Mouse (Mus musculus) monocyte, adult 2 months (primary cell): ENCODE results near the gene Mark3.
A peak's percentile ranks its signal among the peaks of the same experiment; 100 is the strongest.
"Not testable (repeated sequence)": the region's sequence is repeated elsewhere in the genome, so short reads cannot be mapped to it uniquely, and the experiment has no call there.

ENCODE experiments used
- DNase-seq, 2 experiments: peaks; one replicate each; pipeline ENCODE4 v3.0.0; 2022; ENCODE audit warnings: low spot score in 2 of 2, low read depth in 1 of 2

The Mark3 gene

DNA sequence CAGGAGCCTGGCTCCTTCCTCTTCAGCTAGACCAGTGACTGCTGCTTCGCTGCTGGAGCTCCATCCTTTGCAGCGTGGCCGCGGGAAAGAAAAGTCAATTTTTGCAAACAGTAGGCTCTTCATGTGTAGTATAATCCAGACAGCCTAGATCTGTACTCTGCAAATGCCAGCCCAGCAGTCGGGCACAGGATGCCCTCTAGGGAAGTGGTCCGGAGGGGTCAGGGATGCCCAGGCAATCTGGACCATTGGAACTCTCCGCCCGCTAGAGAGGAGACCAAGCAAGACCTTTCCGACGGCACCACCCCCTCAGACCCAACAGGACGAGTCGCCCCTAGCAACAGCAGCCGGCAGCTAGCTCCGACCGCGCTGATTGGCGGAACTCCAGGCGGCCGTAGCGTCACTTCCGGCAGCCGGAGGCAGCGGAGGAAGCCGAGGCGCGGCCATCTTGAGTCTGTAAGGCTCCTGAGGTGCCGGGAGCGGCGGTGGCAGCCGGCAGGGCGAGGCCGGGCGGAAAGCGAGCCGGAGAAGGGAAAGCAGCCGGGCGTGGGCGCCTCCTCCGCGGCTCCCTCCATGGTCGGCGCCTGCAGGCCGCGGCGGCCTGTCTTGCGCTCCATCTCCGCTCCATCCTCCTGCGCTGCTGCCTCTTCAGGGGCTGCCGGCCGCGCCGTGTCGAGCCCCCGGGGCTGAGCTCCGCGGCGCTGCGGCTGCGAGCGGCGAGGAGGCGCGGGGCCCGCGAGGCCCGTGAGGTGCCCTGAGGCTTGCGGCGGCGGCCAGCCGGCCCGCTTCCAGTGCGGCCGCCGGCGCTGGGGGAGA lies at the start of gene Mark3:
Gene Mark3, plus strand, starts transcription at position 450 of the 813 bp plus-strand sequence.
- peak; percentile 88 to 93 for DNase-seq

DNA sequence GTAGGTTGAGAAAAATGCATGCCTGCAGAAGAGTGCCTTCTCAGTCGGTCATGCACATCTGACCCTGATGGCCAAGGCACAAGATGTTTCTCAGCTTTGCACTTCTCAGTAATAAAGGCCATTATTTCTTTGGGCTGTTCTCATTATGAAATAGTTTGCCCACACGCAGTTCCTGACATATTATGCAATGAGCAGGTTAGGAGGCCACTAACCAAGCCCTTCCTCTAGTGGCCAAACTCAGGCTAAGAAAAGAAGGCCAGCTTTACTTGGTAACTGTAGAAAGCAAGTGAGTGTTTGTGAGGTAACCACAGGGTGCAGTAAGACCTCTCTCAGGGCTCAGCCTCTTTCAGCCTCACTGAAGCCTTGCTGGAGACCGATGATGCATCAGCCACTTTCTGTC lies 49.4 kb upstream of the Mark3 start:
- peak in 1 of 2 experiments; percentile 13 for DNase-seq

DNA sequence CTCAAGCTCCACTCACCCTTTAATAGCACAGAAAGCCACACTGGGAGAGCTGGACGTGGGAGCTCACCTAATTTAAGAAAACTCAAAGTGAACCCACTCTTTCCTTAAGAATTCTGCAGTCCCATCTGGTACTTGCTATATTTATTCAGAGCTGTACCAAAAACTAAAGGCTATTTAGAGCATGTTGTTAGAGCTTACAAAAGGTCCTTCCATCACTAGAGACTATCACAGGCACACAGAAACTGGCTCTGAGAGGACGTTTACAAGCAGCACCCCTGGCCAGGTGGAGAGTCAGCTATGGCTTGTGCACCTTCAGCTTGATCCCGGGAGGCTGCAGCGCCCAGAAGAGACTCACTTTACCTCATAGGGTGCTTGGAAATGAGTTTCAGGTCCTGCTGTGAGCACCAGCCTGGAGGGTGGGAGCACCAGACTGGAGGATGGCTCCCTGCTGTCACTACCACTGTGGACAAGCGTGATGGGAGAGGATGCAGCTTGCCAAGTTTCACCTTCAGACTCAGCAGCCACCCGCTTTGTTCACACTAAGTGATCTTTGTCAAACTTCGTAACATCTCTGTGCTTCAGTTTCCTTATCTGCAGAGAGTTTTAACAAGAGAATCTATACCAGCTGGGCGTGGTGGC lies 46.6 kb upstream of the Mark3 start:
- DNase-seq, result no peak

DNA sequence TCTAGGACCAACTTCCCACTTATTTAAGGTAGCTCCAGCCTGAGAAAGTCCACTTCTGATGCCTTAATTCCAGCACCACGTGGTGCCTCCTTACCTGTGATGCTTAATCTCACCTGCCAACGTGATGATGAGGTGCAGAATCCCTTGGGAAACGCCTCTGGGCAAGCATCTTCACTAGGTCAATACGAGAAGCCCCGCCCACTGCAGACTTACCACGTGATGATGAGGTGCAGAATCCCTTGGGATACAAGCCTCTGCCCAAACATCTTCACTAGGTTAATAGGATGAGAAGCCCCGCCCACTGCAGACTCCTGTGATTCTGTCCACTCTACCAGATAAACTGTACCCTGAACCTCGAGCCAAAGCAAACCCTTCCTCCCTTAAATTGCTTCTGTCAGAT lies 45.1 kb upstream of the Mark3 start:
- no peak for DNase-seq

DNA sequence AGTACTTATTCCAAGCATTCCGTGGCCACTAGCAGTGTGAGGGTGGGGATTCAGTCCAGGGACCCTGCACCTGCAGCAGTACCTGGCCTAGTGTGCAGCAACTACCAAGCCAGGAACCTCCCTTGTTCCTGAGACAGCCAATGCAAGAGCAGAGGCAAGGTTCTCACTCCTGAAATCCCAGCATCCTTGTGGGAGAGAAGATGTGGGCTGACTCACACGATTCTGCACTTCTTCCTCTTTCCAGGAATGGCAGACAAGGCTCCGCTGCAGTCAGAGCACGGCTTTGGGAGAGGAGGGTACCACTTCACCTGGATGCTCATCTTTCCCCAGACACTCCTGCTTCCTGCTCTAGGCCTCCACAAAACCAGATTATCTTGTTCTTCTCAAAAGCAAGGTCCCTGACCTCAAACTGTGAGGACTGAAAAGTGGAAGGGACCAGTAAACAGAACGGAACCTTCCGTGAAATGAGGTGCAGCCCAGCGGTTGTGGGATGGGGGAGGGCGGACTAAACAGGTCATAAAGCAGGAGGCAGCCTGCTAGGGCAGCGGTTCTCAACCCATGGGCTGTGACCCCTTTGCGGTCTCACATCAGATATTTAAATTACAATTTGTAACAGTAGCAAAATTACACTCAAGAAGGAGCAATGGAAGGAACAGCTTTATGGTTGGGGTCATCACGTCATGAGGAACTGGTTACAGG lies 41.1 kb upstream of the Mark3 start:
- DNase-seq, result no peak

DNA sequence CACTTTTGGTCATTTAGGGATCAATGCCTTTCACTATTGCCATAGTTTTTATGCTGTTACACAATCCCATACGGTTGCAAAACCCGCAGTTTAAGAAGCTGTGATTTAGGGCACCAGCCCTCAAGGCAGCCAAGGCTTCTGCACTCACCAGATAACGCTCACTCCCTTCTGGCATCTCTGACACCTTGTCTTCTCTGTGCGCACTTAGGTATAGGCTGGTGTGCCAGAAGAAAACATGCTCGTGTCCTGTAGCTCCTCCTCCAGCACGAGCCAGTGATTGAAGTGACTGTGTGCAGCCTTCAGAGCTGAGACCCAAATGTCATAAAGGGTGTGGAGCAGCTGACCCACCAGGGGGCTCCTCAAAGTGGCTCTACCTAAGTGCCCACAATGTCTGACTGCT lies 39.0 kb upstream of the Mark3 start:
- no peak for DNase-seq

DNA sequence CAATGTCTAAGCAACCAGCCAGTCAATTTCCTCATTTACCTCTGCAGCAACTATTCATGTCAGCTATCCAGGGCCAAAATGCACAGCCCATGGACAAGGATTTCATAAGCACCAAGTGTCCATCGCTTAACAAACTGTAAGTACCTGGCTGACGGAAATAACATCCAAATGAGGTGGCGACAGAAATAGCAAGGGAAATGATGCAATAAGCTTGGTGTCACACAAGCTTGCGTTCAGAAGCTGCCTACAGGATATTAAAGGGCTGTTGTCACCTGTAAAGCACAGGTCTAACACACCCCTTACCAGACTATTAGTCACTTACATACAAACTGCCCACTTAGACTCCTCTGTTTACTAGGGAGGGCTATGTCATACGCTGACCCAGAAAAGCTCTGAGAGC lies 38.6 kb upstream of the Mark3 start:
- no peak for DNase-seq

DNA sequence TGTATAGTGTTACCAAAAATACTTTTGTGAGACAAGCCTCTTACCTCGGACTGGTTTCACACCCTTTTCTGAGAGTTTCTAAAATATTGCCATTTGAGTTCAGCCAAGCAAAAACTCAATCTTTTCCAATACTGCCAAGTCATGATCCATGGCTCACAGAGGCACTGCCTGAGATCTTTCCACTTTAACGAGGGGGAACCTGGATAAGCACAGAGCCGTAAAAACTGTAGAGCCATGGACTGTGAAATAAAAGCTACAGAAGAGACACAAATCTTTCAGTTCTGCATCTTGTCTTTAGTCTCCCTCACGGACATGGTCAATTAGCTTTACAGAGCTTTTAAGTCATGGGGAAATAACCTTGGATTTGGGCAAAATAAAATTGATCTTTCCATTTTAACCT lies 37.6 kb upstream of the Mark3 start:
- no peak for DNase-seq

DNA sequence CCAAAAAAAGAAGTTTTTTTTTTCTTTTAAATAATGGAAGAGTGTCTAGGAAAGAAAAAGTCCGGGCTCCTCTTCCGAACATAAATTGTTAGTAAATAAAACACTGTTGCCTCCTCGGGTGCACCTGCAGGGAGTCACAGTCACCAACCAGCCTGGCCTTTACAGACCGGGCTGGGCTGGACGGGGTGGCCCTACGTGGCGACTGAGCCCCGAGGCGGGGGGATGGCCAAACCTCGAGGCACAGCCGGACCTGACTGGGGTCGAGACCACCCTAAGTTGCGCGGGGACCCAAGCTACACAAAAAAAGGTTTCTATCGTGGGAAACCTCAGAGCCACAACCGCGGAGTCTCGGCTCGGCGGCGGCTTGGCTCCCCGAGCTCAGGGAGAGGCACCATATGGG lies 37.0 kb upstream of the Mark3 start:
- DNase-seq, result no peak

DNA sequence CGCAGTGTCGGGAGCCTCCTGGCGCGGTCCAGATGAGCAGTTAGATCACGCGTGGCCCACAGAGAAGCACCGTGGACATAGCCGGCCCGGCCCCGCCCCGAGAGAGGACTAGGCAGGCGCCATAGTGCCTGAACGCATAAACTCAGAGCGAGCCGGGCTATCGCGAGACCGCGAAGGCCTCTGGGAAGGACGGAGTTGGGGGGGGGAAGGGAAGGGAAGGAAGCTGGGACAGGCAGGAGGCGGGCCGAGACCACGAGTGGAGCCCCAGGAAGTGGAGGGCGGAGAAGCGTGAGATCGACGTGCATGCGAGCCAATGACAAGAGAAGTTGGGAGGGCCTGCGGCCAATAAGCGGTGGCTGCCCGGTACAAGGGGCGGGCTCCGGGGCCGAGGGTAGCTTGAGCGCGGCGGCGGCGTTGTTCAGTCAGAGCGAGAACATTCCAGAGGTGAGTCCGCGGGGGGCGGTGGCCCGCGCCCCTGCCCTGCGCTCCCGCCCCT lies 36.5 kb upstream of the Mark3 start, which contains the start of gene Eif5:
Gene Eif5, plus strand, starts transcription at position 221 of the 496 bp plus-strand sequence.
- peak; percentile 98 for DNase-seq

DNA sequence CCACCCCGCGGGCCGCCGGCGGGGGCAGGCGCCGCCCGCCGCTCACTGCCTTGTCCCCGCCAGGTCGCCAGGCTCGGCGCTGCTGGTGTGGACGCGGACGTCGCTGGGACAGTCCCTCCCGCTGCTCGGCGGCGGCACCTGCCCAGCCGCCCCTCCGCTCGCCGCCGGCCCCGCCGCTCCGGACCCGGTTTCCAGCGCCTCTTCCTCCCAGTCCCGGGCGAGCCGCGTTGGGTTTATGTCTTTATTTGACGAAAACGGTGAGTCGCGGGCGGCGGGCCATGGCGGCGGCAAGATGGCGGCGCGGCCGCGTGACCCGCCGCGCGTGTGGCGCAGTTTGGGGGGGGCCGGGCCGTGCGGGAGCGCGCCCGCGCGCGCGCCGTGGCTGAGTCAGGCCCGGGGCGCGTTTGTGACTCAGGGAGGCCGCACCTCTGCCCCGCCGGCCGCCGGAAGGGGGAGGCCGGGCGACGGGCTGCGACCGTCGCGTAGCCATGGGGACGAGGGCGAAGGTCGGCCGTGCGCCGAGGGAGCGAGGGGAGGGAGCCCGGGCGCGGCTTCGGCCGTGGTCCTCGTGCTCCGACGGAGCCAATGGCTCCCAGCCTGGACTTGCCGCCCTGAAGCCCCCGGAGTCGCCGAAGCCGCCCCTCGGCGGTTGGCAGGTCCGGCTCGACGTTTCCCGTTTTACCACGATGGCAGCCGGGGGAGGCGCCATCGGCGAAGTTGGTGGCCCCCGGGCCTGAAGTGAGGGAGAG lies 35.9 kb upstream of the Mark3 start:
- DNase-seq, result peak; percentile 48 to 73

DNA sequence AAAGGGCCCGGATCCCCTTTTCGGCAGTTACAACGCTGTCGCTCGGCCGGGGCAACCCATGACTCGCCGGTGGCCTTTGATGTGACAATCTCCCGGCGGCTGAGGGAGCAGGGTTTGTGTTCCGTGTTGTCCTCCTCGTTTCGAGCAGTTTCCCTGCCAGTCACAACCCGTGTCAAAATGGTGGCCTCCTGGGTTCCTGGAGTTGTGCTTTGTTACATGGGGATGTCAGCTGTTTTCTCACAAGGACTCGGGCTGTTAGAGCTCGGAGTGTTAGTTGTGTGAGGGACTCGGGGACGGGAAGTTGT lies 35.3 kb upstream of the Mark3 start:
- DNase-seq, result peak in 1 of 2 experiments; percentile 55

DNA sequence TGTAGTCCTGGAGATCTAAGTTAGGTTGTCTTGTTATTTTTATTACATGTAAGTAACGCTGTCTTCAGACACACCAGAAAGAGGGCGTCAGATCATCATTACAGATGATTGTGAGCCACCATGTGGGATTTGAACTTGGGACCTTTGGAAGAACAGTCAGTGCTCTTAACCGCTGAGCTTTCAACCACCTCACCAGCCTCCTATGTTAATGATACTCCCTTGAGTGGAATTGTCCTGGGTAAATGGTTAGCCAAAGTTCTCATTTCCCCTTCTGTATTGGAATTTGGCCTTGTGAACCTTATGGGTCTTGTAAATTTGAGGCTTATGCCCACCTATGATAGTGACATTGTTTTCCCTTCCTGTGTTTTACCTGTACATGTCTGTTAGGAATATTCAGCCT lies 27.3 kb upstream of the Mark3 start:
- no peak for DNase-seq

DNA sequence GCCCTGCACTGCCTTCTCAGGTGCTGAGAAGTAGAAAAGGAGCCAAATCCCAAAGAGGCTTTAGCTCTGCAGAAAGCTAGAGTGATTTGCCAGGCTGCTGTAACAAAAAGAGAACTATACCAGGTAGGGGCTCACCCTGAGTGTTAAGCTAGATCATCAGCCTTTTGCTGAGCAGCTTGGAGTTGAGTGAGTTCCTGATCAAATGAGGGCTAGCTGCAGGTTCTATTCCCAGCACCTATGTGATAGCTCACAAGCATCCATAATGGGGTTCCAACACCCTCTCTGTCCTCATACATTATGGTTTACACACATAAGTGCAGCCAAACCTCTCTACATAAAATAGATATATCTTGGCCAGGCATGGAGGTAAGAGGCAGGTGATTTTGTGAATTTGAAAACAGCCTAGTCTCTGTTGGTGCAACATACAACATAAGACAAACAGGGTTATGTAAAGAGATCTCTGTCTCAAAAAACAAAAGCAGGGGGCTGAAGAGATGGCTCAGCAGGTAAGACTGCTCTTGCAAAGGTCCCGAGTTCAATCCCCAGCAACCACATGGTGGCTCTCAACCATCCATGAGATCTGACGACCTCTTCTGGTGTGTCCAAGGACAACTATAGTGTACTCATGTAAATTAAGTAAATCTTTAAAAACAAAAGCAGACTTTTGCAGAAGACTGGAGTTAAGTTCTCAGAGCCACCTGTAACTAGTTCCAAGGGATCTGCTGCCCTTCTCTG lies 25.6 kb upstream of the Mark3 start:
- DNase-seq, result no peak

DNA sequence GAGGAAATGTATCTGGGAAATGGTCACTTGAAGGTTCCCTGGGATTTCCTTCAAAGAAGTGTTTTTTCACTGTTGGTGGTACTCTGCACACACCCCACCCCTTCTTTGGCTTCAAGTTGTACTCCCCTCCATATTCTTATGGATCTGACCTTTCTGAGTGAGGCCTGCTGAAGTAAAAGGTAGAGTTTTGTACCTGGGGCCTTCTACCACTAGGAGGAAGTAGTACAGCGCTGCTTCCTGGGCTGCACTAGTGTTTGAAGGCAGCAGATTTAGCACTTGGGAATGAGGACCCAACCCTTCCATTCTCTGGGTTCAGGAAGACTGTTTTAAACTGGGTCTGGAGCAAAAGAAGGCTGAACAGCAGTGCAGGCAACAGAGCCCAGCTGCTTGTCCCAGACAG lies 23.6 kb upstream of the Mark3 start:
- DNase-seq, result no peak

DNA sequence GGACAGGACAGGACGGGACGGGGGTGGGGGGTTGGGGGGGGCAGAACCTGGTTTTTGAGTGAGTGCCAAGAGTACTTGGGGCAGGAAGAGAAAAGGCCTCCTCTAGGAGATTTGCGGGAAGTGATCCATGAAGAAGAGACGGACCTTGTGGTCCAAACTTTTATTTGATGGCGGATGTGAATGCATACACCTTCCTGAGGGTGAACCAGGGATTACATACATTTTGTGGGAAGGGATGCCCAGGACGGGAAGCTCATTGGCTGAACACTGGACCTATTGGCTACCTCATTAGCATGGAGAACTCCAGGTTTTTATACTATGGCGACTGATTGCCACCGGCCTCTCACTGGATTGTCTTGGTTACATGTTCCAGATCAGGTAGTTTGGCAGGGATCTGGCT lies 22.0 kb upstream of the Mark3 start:
- DNase-seq, result no peak

DNA sequence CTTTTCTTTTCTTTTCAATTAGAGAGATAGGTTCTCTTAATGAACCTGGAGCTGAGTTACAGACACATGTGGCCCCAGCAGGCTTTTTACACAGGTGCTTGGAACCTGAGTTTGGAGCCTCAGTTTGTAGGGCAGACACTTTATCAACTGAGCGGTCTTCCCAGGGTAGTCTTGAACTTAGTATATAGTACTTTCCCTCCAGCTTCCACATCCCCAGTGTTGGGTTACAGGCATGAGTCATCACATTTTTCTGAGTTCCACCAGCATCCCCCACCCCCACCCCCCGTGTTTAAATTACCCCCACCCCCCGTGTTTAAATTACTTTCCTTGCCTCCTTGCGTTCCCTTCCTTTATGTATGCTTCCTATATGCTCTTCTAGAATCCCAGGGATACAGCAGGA lies 19.0 kb upstream of the Mark3 start:
- DNase-seq, result no peak

DNA sequence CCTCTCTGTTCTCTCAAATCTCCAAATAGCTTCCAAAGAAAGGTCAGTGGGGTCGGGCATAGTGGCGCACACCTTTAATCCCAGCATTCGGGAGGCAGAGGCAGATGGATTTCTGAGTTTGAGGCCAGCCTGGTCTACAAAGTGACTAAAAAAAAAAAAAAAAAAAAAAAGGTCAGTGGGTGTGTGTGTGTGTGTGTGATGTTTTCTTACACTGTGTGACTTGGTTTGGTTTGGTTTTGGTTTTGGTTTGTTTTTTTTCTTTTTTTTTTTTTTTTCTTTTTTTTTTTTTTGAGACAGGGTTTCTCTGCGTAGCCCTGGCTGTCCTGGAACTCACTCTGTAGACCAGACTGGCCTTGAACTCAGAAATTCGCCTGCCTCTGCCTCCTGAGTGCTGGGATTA lies 18.4 kb upstream of the Mark3 start:
- DNase-seq, result not testable (repeated sequence)

DNA sequence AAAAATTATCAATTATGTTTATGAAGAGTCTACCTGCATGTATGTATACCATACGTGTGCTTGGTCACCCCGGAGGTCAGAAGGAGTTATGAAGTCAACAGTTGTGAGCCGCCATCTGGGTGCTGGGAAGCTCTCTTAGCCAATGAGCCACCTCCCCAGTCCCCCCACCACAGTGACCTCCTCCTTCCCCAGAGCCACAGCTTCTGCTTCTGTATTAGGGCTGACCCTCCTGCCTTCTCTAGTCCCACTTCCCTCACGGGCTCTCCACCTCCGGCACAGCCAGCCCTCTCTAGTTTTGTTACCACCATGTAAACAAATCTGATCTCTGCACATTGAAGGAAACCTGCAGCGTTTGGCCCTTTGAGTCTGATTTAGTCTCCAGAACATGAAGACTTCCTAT lies 16.8 kb upstream of the Mark3 start:
- peak in 1 of 2 experiments; percentile 31 for DNase-seq

DNA sequence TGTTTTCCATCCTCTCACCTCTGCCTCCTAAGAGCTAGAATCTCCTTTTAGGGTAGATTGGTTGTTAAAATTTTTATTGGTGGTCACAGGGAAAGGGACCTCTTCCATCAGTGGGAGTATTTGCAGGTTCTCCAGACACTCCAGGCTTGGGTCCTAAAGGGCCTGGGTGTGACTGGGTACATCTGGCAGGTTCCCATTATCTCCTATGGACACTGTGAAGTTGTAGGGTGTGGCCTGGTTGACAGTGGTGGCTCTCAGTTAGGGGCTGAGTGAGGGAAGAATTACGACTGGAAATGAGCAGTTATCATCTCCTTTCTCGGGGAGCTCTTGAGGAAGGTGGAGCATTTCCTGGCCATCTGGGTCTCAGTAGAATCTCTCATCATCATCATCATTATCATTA lies 15.7 kb upstream of the Mark3 start:
- no peak for DNase-seq
